Mouse (Mus musculus): ENCODE measurements at regions not wholly inside any gene's neighbourhood (a gene's known extent, or its start where the extent isn't known, plus 50 kb on each side); places are given as distances from the start of the nearest gene placed in this dataset.

DNA sequence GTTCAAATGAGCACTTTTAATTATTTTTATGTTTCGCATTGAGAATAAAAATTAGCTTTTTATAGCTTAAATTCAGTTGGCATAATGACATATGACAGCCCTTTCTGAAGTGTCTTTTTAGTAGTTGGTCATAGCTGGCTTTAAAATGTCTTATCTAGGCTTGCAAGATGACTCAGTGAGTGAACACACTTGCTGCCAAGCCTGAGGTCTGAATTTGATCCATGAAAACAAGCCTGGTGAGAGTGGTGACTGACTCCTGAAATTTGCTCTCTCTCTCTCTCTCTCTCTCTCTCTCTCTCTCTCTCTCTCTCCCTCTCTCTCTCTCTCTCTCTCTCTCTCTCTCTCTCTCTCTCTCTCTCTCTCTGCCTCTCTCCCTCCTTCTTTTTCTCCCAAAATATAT lies 372.8 kb upstream of the Sash1 start:
- TF ChIP-seq CTCF (IDR thresholded peaks at IDR 0.05; ENCODE audit: control insufficient read depth, insufficient read depth, insufficient read length) (no peak), MYOG (IDR thresholded peaks at IDR 0.05; ENCODE audit: control insufficient read depth, extremely low read depth, insufficient read length) (no peak)

Measured in C2C12 (cell line).